Mouse (Mus musculus) inflammation-experienced regulatory T-cells, adult 16 weeks (primary cell): ENCODE results near the gene Spats2. TPM values are rescaled to one million over a fixed set of nuclear protein-coding genes. Genes with fewer than 3 reads are reported as not detected.

ENCODE experiments used
- polyA plus RNA-seq: library from polyadenylated mRNA; unstranded; fragments of 100-300 nt; shearing (Covaris generic); gene quantifications from one replicate; pipeline ENCODE4 v1.2.1, GENCODE M21; 2017

The Spats2 gene
- not detected for polyA plus RNA-seq

GRCm38 (mm10) chr15:99125711-99126080, at the start of gene Spats2:
TSS of gene Spats2 (plus strand) at chr15:99125916.

GRCm38 (mm10) chr15:99087253-99088075, 38.3 kb upstream of the Spats2 start, which contains the start of gene C1ql4:
TSS of gene C1ql4 (minus strand) at chr15:99087817.

GRCm38 (mm10) chr15:99092870-99093269, 32.8 kb upstream of the Spats2 start, which contains the start of gene Dnajc22:
TSS of gene Dnajc22 (plus strand) at chr15:99093170.

GRCm38 (mm10) chr15:99224208-99224911, 98.6 kb downstream of the Spats2 start, which contains the start of gene Kcnh3:
TSS of gene Kcnh3 (plus strand) at chr15:99224861.

GRCm38 (mm10) chr15:99251626-99252380, 126.1 kb downstream of the Spats2 start, which contains the start of gene Mcrs1:
TSS of gene Mcrs1 (minus strand) at chr15:99251961.

Other genes with a start within 250 kb of the Spats2 start
- gene Rhebl1, start 231.4 kb upstream of the Spats2 start, polyA plus RNA-seq = 17.4 TPM
- not detected for gene Dhh, start 227.4 kb upstream of the Spats2 start, polyA plus RNA-seq
- gene Lmbr1l, start 207.7 kb upstream of the Spats2 start, polyA plus RNA-seq = 65.8 TPM
- 524 TPM for gene Tuba1b, start 191.4 kb upstream of the Spats2 start, polyA plus RNA-seq
- not detected for gene Gm49450, start 172.4 kb upstream of the Spats2 start, polyA plus RNA-seq
- 198 TPM for gene Tuba1a, start 172.2 kb upstream of the Spats2 start, polyA plus RNA-seq
- gene Tuba1c, start 96.0 kb upstream of the Spats2 start, polyA plus RNA-seq = 69.2 TPM
- gene Prph, start 70.7 kb upstream of the Spats2 start, polyA plus RNA-seq = not detected
- gene Troap, start 51.3 kb upstream of the Spats2 start, polyA plus RNA-seq = 1.5 TPM
- not detected for gene C1ql4, start 38.1 kb upstream of the Spats2 start, polyA plus RNA-seq
- gene Dnajc22, start 32.7 kb upstream of the Spats2 start, polyA plus RNA-seq = not detected
- gene Kcnh3, start 98.9 kb downstream of the Spats2 start, polyA plus RNA-seq = 1.4 TPM
- 116 TPM for gene Mcrs1, start 126.0 kb downstream of the Spats2 start, polyA plus RNA-seq
- 16.6 TPM for gene Prpf40b, start 169.2 kb downstream of the Spats2 start, polyA plus RNA-seq
- gene Fam186b, start 170.0 kb downstream of the Spats2 start, polyA plus RNA-seq = 0.27 TPM
- 32.9 TPM for gene Fmnl3, start 244.6 kb downstream of the Spats2 start, polyA plus RNA-seq